Mouse (Mus musculus): ENCODE results near the gene Rbl2. TPM values are rescaled to one million over a fixed set of nuclear protein-coding genes. Genes with fewer than 3 reads are reported as not detected.

The Rbl2 gene
- polyA plus RNA-seq, 1 experiment from 2014 or later: 13.7 TPM

DNA sequence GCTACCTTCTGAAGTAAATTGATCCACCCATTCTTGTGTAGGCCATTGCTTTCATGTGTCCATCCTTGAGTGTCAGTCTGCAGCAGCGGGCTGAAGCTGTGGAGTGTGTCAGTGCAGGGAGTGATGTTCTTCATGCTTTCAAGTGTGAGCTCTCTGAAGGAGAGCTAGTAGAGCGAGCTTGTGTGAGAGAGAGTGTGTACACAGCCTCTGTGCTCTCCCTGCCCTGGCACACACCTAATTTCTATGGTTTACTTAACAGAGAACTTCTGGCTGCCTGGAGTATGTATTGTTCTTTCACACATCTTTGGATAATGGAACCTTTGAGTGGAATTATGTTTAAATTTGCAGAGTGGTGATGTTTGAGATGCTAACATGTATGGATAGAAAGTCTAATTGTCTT, 19.7 kb downstream of the Rbl2 start:
- WGBS: 57% methylated on average over 2 of the region's 2 CpGs
- ATAC-seq: peak; percentile 67
- no peak overlapping the region for H3K4me2 ChIP-seq (replicated peaks; ENCODE audit: low read depth, low read length)
- DNase-seq (ENCODE audit: low spot score): peak; percentile 54
- H3K4me3 ChIP-seq (ENCODE audit: low read depth, low read length): no peak overlapping the region
- H3K27me3 ChIP-seq (replicated peaks; ENCODE audit: insufficient read depth, low read length): no peaks in the 10 kb centered on the region
- H3K9me3 ChIP-seq (ENCODE audit: low read length): no peaks in the 10 kb centered on the region
- TF ChIP-seq CTCF (IDR thresholded peaks at IDR 0.05) (no peak), EP300 (IDR thresholded peaks at IDR 0.05) (no peak)
- H3K4me1 ChIP-seq (ENCODE audit: insufficient read depth, low read depth, low read length): no peaks in the 10 kb centered on the region
- no peak overlapping the region for H3K27ac ChIP-seq (ENCODE audit: low read length)
- H3K36me3 ChIP-seq (ENCODE audit: insufficient read depth, low read length): peaks cover 27% of the 10 kb centered on the region; the same call in 1 of the 2 replicates
- no peak overlapping the region for H3K9ac ChIP-seq (replicated peaks; ENCODE audit: low read depth)

- Histone ChIP-seq H3K4me2 (replicated peaks; ENCODE audit: low read depth, low read length) (no peak overlapping the region), H3K4me3 (ENCODE audit: low read depth, low read length) (no peak overlapping the region), H3K36me3 (ENCODE audit: insufficient read depth, low read length) (peaks cover 31% of the 10 kb centered on the region; the same call in 1 of the 2 replicates), H3K4me1 (ENCODE audit: insufficient read depth, low read depth, low read length) (no peaks in the 10 kb centered on the region), H3K9me3 (ENCODE audit: low read length) (no peaks in the 10 kb centered on the region), H3K27ac (ENCODE audit: low read length) (no peak overlapping the region), H3K9ac (replicated peaks; ENCODE audit: low read depth) (no peak overlapping the region), H3K27me3 (replicated peaks; ENCODE audit: insufficient read depth, low read length) (no peaks in the 10 kb centered on the region)
- DNase-seq (ENCODE audit: low spot score) (peak; percentile 21), ATAC-seq (no peak)
- WGBS: 56% methylated on average over 5 of the region's 5 CpGs
- TF ChIP-seq EP300 (IDR thresholded peaks at IDR 0.05): no peak
Measured at GRCm38 (mm10) chr8:91094135-91094534, 24.3 kb downstream of the Rbl2 start.

- Histone ChIP-seq H3K36me3 (ENCODE audit: insufficient read depth, low read length) (peaks cover 25% of the 10 kb centered on the region; the same call in 1 of the 2 replicates), H3K4me3 (ENCODE audit: low read depth, low read length) (no peak overlapping the region), H3K4me2 (replicated peaks; ENCODE audit: low read depth, low read length) (no peak overlapping the region), H3K27ac (ENCODE audit: low read length) (no peak overlapping the region), H3K4me1 (ENCODE audit: insufficient read depth, low read depth, low read length) (no peaks in the 10 kb centered on the region), H3K9ac (replicated peaks; ENCODE audit: low read depth) (no peak overlapping the region), H3K9me3 (ENCODE audit: low read length) (no peaks in the 10 kb centered on the region), H3K27me3 (replicated peaks; ENCODE audit: insufficient read depth, low read length) (no peaks in the 10 kb centered on the region)
- DNase-seq (ENCODE audit: low spot score): no peak
- no peak for ATAC-seq
- TF ChIP-seq CTCF (IDR thresholded peaks at IDR 0.05): no peak
- TF ChIP-seq EP300 (IDR thresholded peaks at IDR 0.05): no peak
- 75% methylated on average over 6 of the region's 6 CpGs for WGBS
Measured at GRCm38 (mm10) chr8:91098106-91098505, 28.2 kb downstream of the Rbl2 start.

DNA sequence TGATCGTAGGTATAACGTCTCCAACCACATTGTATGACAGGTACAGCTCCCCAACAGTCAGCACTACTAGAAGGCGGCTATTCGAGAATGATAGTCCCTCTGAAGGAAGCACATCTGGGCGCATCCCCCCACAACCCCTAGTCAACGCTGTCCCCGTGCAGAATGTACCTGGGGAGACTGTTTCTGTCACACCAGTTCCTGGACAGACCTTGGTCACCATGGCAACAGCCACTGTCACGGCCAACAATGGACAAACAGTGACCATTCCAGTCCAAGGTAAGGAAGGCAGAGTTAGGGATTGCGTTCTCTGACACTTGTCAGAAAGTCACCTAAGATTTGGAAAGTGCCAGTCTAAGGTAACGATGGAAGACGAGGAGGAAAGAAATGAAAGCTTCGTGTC, 36.4 kb downstream of the Rbl2 start:
- no peak overlapping the region for H3K27ac ChIP-seq (ENCODE audit: low read length)
- H3K4me1 ChIP-seq (ENCODE audit: insufficient read depth, low read depth, low read length): no peaks in the 10 kb centered on the region
- no peak overlapping the region for H3K4me2 ChIP-seq (replicated peaks; ENCODE audit: low read depth, low read length)

DNA sequence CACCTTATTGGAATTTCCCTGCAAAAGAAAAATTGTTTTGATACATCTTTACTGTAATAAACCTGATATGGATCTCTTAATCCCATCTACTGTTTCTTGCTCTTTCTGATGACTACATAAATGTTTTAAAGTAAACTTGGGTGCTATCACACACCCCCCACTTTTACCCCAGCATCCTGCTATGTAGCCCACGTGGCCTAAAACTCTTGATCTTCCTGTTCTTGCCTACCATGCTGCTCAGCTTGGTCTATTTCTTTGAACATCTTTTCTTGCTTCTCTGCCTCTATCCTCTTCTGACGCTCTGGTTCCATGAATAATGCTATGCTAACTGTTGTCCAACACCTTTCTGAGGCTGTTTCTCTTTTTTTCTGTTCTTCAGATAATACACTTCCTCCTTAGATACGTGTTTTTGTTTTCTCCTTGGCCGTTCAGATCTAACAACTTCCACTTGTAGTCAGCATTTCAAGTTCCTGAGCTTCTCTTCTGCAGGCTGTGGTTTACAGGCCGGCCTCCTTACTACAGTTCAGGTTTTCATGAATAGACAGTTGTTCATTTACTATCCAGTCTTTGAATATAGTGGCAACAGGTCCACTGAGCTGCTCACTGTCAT, 42.1 kb downstream of the Rbl2 start:
- ATAC-seq (no peak), DNase-seq (ENCODE audit: low spot score) (no peak)
- Histone ChIP-seq H3K4me3 (ENCODE audit: low read depth, low read length) (no peak overlapping the region), H3K36me3 (ENCODE audit: insufficient read depth, low read length) (peaks cover 15% of the 10 kb centered on the region; the same call in 1 of the 2 replicates), H3K9me3 (ENCODE audit: low read length) (no peaks in the 10 kb centered on the region), H3K4me2 (replicated peaks; ENCODE audit: low read depth, low read length) (no peak overlapping the region), H3K4me1 (ENCODE audit: insufficient read depth, low read depth, low read length) (no peaks in the 10 kb centered on the region), H3K27me3 (replicated peaks; ENCODE audit: insufficient read depth, low read length) (no peaks in the 10 kb centered on the region), H3K27ac (ENCODE audit: low read length) (no peak overlapping the region), H3K9ac (replicated peaks; ENCODE audit: low read depth) (no peak overlapping the region)
- TF ChIP-seq CTCF (IDR thresholded peaks at IDR 0.05) (no peak), EP300 (IDR thresholded peaks at IDR 0.05) (no peak)
- 83% methylated on average over 5 of the region's 5 CpGs for WGBS

More for the DNA sequence above, 36.4 kb downstream of the Rbl2 start:
- WGBS: 58% methylated on average over 12 of the region's 12 CpGs
- DNase-seq (ENCODE audit: low spot score) (peak; percentile 31), ATAC-seq (peak; percentile 41)
- H3K9ac ChIP-seq (replicated peaks; ENCODE audit: low read depth): no peak overlapping the region
- TF ChIP-seq CTCF (IDR thresholded peaks at IDR 0.05) (no peak), EP300 (IDR thresholded peaks at IDR 0.05) (no peak)
- H3K27me3 ChIP-seq (replicated peaks; ENCODE audit: insufficient read depth, low read length): no peaks in the 10 kb centered on the region
- no peaks in the 10 kb centered on the region for H3K9me3 ChIP-seq (ENCODE audit: low read length)
- no peak overlapping the region for H3K4me3 ChIP-seq (ENCODE audit: low read depth, low read length)
- peaks cover 7% of the 10 kb centered on the region; the same call in 1 of the 2 replicates for H3K36me3 ChIP-seq (ENCODE audit: insufficient read depth, low read length)

DNA sequence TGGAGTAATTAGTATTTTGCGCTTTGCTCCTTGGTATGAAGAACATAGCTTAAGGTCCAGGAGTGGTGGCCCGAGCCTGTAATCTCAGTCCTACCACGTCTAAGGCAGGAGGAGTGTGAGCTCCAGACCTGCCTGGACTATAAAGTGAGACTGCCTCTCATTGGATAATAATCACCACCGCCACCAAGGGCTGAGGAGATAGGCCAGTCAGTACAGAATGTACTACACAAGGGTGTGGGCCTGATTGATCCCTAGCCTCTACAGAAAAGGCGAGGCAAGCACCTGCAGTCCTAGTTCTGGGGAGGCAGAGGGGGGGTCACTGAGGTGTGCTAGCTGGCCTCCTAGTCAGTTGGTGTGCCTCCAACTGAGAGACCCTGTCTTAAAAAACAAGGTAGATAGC, 44.6 kb downstream of the Rbl2 start:
- WGBS: 84% methylated on average over 5 of the region's 5 CpGs
- peaks cover 18% of the 10 kb centered on the region; the same call in 1 of the 2 replicates for H3K36me3 ChIP-seq (ENCODE audit: insufficient read depth, low read length)
- ATAC-seq: peak; percentile 12; the same call in 1 of the 2 replicates

More for the DNA sequence above, 44.6 kb downstream of the Rbl2 start:
- Histone ChIP-seq H3K9me3 (ENCODE audit: low read length) (no peaks in the 10 kb centered on the region), H3K4me1 (ENCODE audit: insufficient read depth, low read depth, low read length) (no peaks in the 10 kb centered on the region), H3K27me3 (replicated peaks; ENCODE audit: insufficient read depth, low read length) (no peaks in the 10 kb centered on the region), H3K4me2 (replicated peaks; ENCODE audit: low read depth, low read length) (no peak overlapping the region), H3K9ac (replicated peaks; ENCODE audit: low read depth) (no peak overlapping the region), H3K27ac (ENCODE audit: low read length) (no peak overlapping the region), H3K4me3 (ENCODE audit: low read depth, low read length) (no peak overlapping the region)
- TF ChIP-seq EP300 (IDR thresholded peaks at IDR 0.05) (no peak), CTCF (IDR thresholded peaks at IDR 0.05) (no peak)
- no peak for DNase-seq (ENCODE audit: low spot score)
